In the genomic region with DNA sequence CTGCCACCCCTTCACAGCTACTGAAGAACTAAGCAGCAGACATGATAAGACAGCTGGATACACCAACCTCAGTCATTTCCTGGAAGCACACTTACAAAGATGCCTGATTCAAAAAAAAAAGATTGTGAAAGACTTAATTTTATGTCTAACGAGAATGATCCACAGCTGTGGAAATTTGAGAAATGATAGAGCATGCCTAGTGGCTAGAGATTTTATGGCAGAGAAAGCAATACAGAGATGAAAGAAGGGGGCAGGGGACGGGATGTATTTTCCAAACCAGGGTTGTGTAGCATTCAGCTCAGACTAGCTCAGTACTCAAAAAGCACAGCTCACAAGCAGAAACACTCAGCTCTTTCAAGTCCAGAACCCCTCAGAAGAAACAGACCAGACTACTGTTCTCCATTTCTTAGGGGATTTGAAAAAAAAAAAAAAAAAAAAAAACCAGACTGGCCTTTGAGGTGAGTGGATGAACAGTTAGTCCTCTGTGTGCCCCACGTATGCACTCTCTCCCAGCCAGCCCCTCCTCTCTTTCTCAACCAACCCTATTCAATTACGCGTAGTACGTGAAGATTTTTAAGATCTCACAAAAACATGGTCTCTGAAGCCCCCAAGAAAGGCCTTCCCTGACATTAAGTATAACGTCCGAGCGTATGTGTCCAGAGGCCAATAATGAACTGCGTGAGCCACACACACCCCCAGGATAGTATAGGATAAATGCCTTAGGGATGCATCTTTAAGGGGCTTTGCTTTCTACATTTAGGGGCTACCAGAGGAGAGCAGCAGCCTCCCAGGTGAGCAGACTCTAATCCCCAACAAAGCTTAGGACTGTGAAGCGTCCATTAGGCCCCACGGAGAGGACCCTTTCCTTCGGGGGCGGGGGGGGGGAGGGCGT, we compare ENCODE assay signal across 8 mouse cellular contexts. TPM values are rescaled to one million over a fixed set of nuclear protein-coding genes. Genes with fewer than 3 reads are reported as not detected.
DNase-seq lines count a peak whose midpoint lies in the region; ATAC-seq and TF ChIP-seq lines count a peak whose summit lies in the region.

No protein-coding gene starts in this region.

- no peak for TF ChIP-seq EP300 in CH12.LX (IDR thresholded peaks at IDR 0.05; ENCODE audit: low read length)

- H3K4me1 ChIP-seq in kidney, adult 2 months (ENCODE audit: control insufficient read depth, insufficient read depth, low read length) = no peaks in the 10 kb centered on the region; the same call in 1 of the 2 replicates
- peaks cover 2 to 48% of the 10 kb centered on the region in 2 experiments; a peak in 3 of 4 replicates for H3K4me1 ChIP-seq in CH12.LX (ENCODE audit: control insufficient read depth in 1 of 2, insufficient read depth in 2 of 2)
- H3K4me1 ChIP-seq in hindbrain, embryonic 10.5 days (replicated peaks) = peaks cover 18% of the 10 kb centered on the region

- no peaks in the 10 kb centered on the region for H3K27me3 ChIP-seq in kidney, adult 2 months (replicated peaks; ENCODE audit: control insufficient read depth, insufficient read depth, low read length)
- no peaks in the 10 kb centered on the region for H3K27me3 ChIP-seq in CH12.LX (replicated peaks)
- H3K27me3 ChIP-seq in hindbrain, embryonic 10.5 days (ENCODE audit: insufficient read depth, poor library complexity, severe bottlenecking) = no peaks in the 10 kb centered on the region

- peak; percentile 20; the same call in 1 of the 2 replicates for ATAC-seq in common myeloid progenitor, adult 5-6 weeks (replicated peaks; ENCODE audit: low read depth, poor library complexity, severe bottlenecking)
- no peak for ATAC-seq in monocyte, adult 5-6 weeks (replicated peaks; ENCODE audit: insufficient number of reproducible peaks, low FRiP score, low TSS enrichment, poor library complexity, severe bottlenecking)

- no peaks in the 10 kb centered on the region; the same call in 1 of the 2 replicates for H3K79me2 ChIP-seq in CH12.LX (replicated peaks; ENCODE audit: control insufficient read depth, extremely low read depth, insufficient read depth, poor library complexity, severe bottlenecking)

- TF ChIP-seq POLR2A in kidney, adult 2 months (IDR thresholded peaks at IDR 0.05; ENCODE audit: low read depth, low read length) = no peak
- no peak for TF ChIP-seq POLR2A in CH12.LX (IDR thresholded peaks at IDR 0.05; ENCODE audit: low read depth, low read length)

- TF ChIP-seq RAD21 in CH12.LX (IDR thresholded peaks at IDR 0.05; ENCODE audit: low read depth, low read length) = no peak

- WGBS in kidney, adult 2 months = 9% methylated on average over 15 of the region's 15 CpGs
- whole genome bisulfite sequencing in hindbrain, embryonic 10.5 days = 7% methylated on average over 15 of the region's 15 CpGs

- H3K9ac ChIP-seq in CH12.LX (ENCODE audit: insufficient read depth, low read depth) = peak overlapping the region; percentile 77

- in situ Hi-C loops in CH12.LX (cut with MboI; ENCODE audit: low pct_ligation_motif_present, low pct_unique_long_range_greater_than_20kb, low sequenced_read_pairs) = no loop called here

- no peaks in the 10 kb centered on the region for H3K36me3 ChIP-seq in kidney, adult 2 months (ENCODE audit: control insufficient read depth, insufficient read depth, low read length)
- H3K36me3 ChIP-seq in CH12.LX (replicated peaks in 1 of 2; ENCODE audit: control insufficient read depth in 1 of 2, insufficient read depth in 1 of 2, low read length in 1 of 2) = peaks cover 0 to 4% of the 10 kb centered on the region in 2 experiments
- H3K36me3 ChIP-seq in hindbrain, embryonic 10.5 days = peaks cover 4% of the 10 kb centered on the region; the same call in 1 of the 2 replicates

- H3K27ac ChIP-seq in kidney, adult 2 months (ENCODE audit: insufficient read depth, low read depth, low read length) = no peak overlapping the region
- H3K27ac ChIP-seq in CH12.LX (ENCODE audit: insufficient read depth, low read depth) = no peak overlapping the region
- peak overlapping the region; percentile 89 for H3K27ac ChIP-seq in hindbrain, embryonic 10.5 days

- H3K4me2 ChIP-seq in CH12.LX (ENCODE audit: insufficient read depth, low read depth, poor library complexity, severe bottlenecking) = peak overlapping the region; percentile 41

- TF ChIP-seq CTCF in kidney, adult 2 months (conservative IDR thresholded peaks at IDR 0.05; ENCODE audit: insufficient read depth, insufficient read length, low read depth, low read length) = no peak
- no peak for TF ChIP-seq CTCF in CH12.LX (conservative IDR thresholded peaks at IDR 0.05 in 1 of 2, IDR thresholded peaks at IDR 0.05 in 1 of 2; ENCODE audit: low read depth in 2 of 2, low read length in 2 of 2)

- dilution Hi-C loops in CH12.LX (cut with MboI; ENCODE audit: extremely low pct_ligation_motif_present, extremely low pct_unique_long_range_greater_than_20kb, low sequenced_read_pairs) = no loop called here

- H3K9me3 ChIP-seq in CH12.LX (replicated peaks; ENCODE audit: low read length) = no peaks in the 10 kb centered on the region
- H3K9me3 ChIP-seq in hindbrain, embryonic 10.5 days = no peaks in the 10 kb centered on the region

- DNase-seq in kidney, adult 2 months = no peak
- DNase-seq in kidney, postnatal 10 days = no peak
- DNase-seq in CH12.LX (ENCODE audit: extremely low read depth) = peak; percentile 33
- no peak for DNase-seq in hindbrain, embryonic 10.5 days (ENCODE audit: low spot score)
- DNase-seq in lung, postnatal 10 days = peak; percentile 24
- no peak for DNase-seq in gastrocnemius, adult 8-10 months (ENCODE audit: low spot score in 2 of 2)

- H3K4me3 ChIP-seq in kidney, adult 2 months (ENCODE audit: insufficient read depth, low read depth, low read length) = peak overlapping the region; percentile 84
- peak overlapping the region; percentile 74 to 95 (median 83) for H3K4me3 ChIP-seq in CH12.LX (replicated peaks in 1 of 3; ENCODE audit: low read depth in 2 of 3, low read length in 2 of 3, poor library complexity in 1 of 3)
- H3K4me3 ChIP-seq in hindbrain, embryonic 10.5 days = peak overlapping the region; percentile 79

TF ChIP-seq in CH12.LX, 34 proteins besides CTCF, POLR2A, EP300 and RAD21:
- TF ChIP-seq MXI1 (IDR thresholded peaks at IDR 0.05; ENCODE audit: low read depth, low read length) (0 out of 2 replicates have a peak, but pooled peaks have one; percentile 5), ZNF384 (IDR thresholded peaks at IDR 0.05; ENCODE audit: low read depth, low read length) (peak; percentile 68; the same call in 1 of the 2 replicates), ZMIZ1 (IDR thresholded peaks at IDR 0.05; ENCODE audit: low read depth, low read length) (no peak)
TF ChIP-seq in CH12.LX: peak in this region for 2.

RNA-seq across cellular contexts. Expression of a gene that starts 1.0 kb away (rescaled TPM):
- 29.6 and 31.2 TPM in 2 replicates for polyA plus RNA-seq in kidney, adult 2 months (2012; rRNA removed)
- total RNA-seq in CH12.LX (2012; rRNA removed) = 8.9 and 9.8 TPM in 2 replicates
- total RNA-seq in CH12.LX (2014; rRNA removed) = 40.3 and 45.7 TPM in 2 replicates
- 37.7 and 38.0 TPM in 2 replicates for polyA plus RNA-seq in CH12.LX (2012; ENCODE audit: insufficient read length, low read depth)
- 36.8 and 41.7 TPM in 2 replicates for total RNA-seq in common myeloid progenitor, adult 5-6 weeks (2017)
- polyA plus RNA-seq in hindbrain, embryonic 10.5 days (2016; fragmentation: Nextera tagmentation; extraction: Ambion mirVana) = 52.0 and 62.9 TPM in 2 replicates
- 1 to 10 TPM; 4.9 to 8.0 (median 6.1) TPM for total RNA-seq in gastrocnemius, adult 8-10 months (2022)
- total RNA-seq in monocyte, adult 5-6 weeks (2017) = 25.5 to 55.3 TPM (median 29.2 TPM) in 3 replicates

RNA-seq across cellular contexts. Expression of a gene that starts 43.4 kb away (rescaled TPM):
- polyA plus RNA-seq in kidney, adult 2 months (2012; rRNA removed) = 18.6 and 26.1 TPM in 2 replicates
- 34.6 and 38.9 TPM in 2 replicates for total RNA-seq in CH12.LX (2012; rRNA removed)
- total RNA-seq in CH12.LX (2014; rRNA removed) = 57.7 and 66.4 TPM in 2 replicates
- polyA plus RNA-seq in CH12.LX (2012; ENCODE audit: insufficient read length, low read depth) = 52.6 and 54.6 TPM in 2 replicates
- total RNA-seq in common myeloid progenitor, adult 5-6 weeks (2017) = 34.7 and 42.6 TPM in 2 replicates
- polyA plus RNA-seq in hindbrain, embryonic 10.5 days (2016; fragmentation: Nextera tagmentation; extraction: Ambion mirVana) = 60.5 and 67.9 TPM in 2 replicates
- 10 to 100 TPM; 37.2 to 39.2 (median 37.9) TPM for total RNA-seq in gastrocnemius, adult 8-10 months (2022)
- total RNA-seq in monocyte, adult 5-6 weeks (2017) = 34.4 to 51.5 TPM (median 37.0 TPM) in 3 replicates

RNA-seq across cellular contexts. Expression of a gene that starts 43.5 kb away (rescaled TPM):
- polyA plus RNA-seq in kidney, adult 2 months (2012; rRNA removed) = 220 and 310 TPM in 2 replicates
- total RNA-seq in CH12.LX (2012; rRNA removed) = 2,286 and 2,418 TPM in 2 replicates
- total RNA-seq in CH12.LX (2014; rRNA removed) = 3,292 and 3,671 TPM in 2 replicates
- polyA plus RNA-seq in CH12.LX (2012; ENCODE audit: insufficient read length, low read depth) = 1,001 and 1,107 TPM in 2 replicates
- 2,315 and 2,637 TPM in 2 replicates for total RNA-seq in common myeloid progenitor, adult 5-6 weeks (2017)
- 863 and 960 TPM in 2 replicates for polyA plus RNA-seq in hindbrain, embryonic 10.5 days (2016; fragmentation: Nextera tagmentation; extraction: Ambion mirVana)
- 100 to 1,000 TPM; 555 to 707 (median 597) TPM for total RNA-seq in gastrocnemius, adult 8-10 months (2022)
- total RNA-seq in monocyte, adult 5-6 weeks (2017) = 1,257 to 1,765 TPM (median 1,722 TPM) in 3 replicates

RNA-seq across cellular contexts. Expression of a gene that starts 57.9 kb away (rescaled TPM):
- polyA plus RNA-seq in kidney, adult 2 months (2012; rRNA removed) = not detected in 2 replicates
- total RNA-seq in CH12.LX (2012; rRNA removed) = not detected in 2 replicates
- not detected in 2 replicates for total RNA-seq in CH12.LX (2014; rRNA removed)
- polyA plus RNA-seq in CH12.LX (2012; ENCODE audit: insufficient read length, low read depth) = 1.5 and 2.1 TPM in 2 replicates
- total RNA-seq in common myeloid progenitor, adult 5-6 weeks (2017) = not detected in 2 replicates
- not detected in 2 replicates for polyA plus RNA-seq in hindbrain, embryonic 10.5 days (2016; fragmentation: Nextera tagmentation; extraction: Ambion mirVana)
- total RNA-seq in gastrocnemius, adult 8-10 months (2022) = 1 to 10 TPM in 2 of 4 experiments, not detected in 2; 1.4 to 6.5 TPM
- not detected in 3 replicates for total RNA-seq in monocyte, adult 5-6 weeks (2017)

Comparison
In these comparisons a context has a peak if more than half of its experiments do, and no peak if none do; other contexts are left out.
1. DNase-seq: peak in CH12.LX (single experiment) and lung, postnatal 10 days (single experiment); none in kidney, adult 2 months (single experiment), kidney, postnatal 10 days (single experiment), hindbrain, embryonic 10.5 days (single experiment) and gastrocnemius, adult 8-10 months (0 of 2).
2. Peak in every context shown above with its lines, with median percentiles within 50 percentile points of each other: H3K4me3 ChIP-seq.